Mouse (Mus musculus) heart, postnatal 0 days (tissue): ENCODE measurements around the gene Opn1sw.

ENCODE experiments used
- CTCF ChIP-seq: IDR thresholded peaks from 2 replicates; pipeline ENCODE4 v1.5.1; 2016; ENCODE audit warnings: antibody characterized with exemption, control low read depth, low read depth
- EP300 ChIP-seq: IDR thresholded peaks from 2 replicates; pipeline ENCODE4 v1.6.1; 2016; ENCODE audit warnings: antibody characterized with exemption, low read depth

GRCm38 (mm10) chr6:29402693-29403342, 14.6 kb upstream of the Opn1sw start:
- no peak for TF ChIP-seq CTCF
- no peak for TF ChIP-seq EP300
